In genomic region chr17:56896513-56897129, GRCm38 (mm10) we compare ENCODE assay signal across 15 mouse cellular contexts. TPM values are rescaled to one million over a fixed set of nuclear protein-coding genes. Genes with fewer than 3 reads are reported as not detected.
DNase-seq lines count a peak whose midpoint lies in the region; ATAC-seq and TF ChIP-seq lines count a peak whose summit lies in the region.
"Had no signal": no experiment of that assay in that cellular context is flagged by ENCODE, and none has a peak within 500 bp of the region (broad histone marks: within the 10 kb centered on the region; RNA-seq: fewer than 3 reads in every experiment).

No protein-coding gene starts in this region.

- H3K9ac ChIP-seq in forebrain, postnatal 0 days: no peak overlapping the region
- H3K9ac ChIP-seq in neural tube, embryonic 14.5 days (replicated peaks; ENCODE audit: low read depth, low read length): no peak overlapping the region
- H3K9ac ChIP-seq: embryonic facial prominence, embryonic 12.5 days; limb, embryonic 12.5 days; lung, embryonic 15.5 days had no signal

- no peaks in the 10 kb centered on the region for H3K9me3 ChIP-seq in forebrain, postnatal 0 days (ENCODE audit: low read length)
- H3K9me3 ChIP-seq in neural tube, embryonic 14.5 days (ENCODE audit: control insufficient read depth, low read length): no peaks in the 10 kb centered on the region
- H3K9me3 ChIP-seq in limb, embryonic 10.5 days (replicated peaks): no peaks in the 10 kb centered on the region
- H3K9me3 ChIP-seq: limb, embryonic 12.5 days; lung, embryonic 15.5 days had no signal

- no peaks in the 10 kb centered on the region for H3K27me3 ChIP-seq in forebrain, postnatal 0 days (ENCODE audit: insufficient read depth, low read length)
- H3K27me3 ChIP-seq in neural tube, embryonic 14.5 days (ENCODE audit: control insufficient read depth, insufficient read depth, low read length): no peaks in the 10 kb centered on the region
- H3K27me3 ChIP-seq in limb, embryonic 10.5 days (ENCODE audit: low read depth, poor library complexity, severe bottlenecking): no peaks in the 10 kb centered on the region
- H3K27me3 ChIP-seq: embryonic facial prominence, embryonic 12.5 days; limb, embryonic 12.5 days; lung, embryonic 15.5 days had no signal

- H3K4me1 ChIP-seq in forebrain, postnatal 0 days (ENCODE audit: insufficient read depth): peaks cover 5% of the 10 kb centered on the region; the same call in 1 of the 2 replicates
- peaks cover 22% of the 10 kb centered on the region for H3K4me1 ChIP-seq in neural tube, embryonic 14.5 days (ENCODE audit: control insufficient read depth, insufficient read depth, low read length)
- no peaks in the 10 kb centered on the region for H3K4me1 ChIP-seq in limb, embryonic 10.5 days
- H3K4me1 ChIP-seq: embryonic facial prominence, embryonic 12.5 days; limb, embryonic 12.5 days; lung, embryonic 15.5 days had no signal

- no peak overlapping the region for H3K4me2 ChIP-seq in forebrain, postnatal 0 days (ENCODE audit: low read depth)
- no peak overlapping the region for H3K4me2 ChIP-seq in neural tube, embryonic 14.5 days (ENCODE audit: low read depth, low read length)
- H3K4me2 ChIP-seq: embryonic facial prominence, embryonic 12.5 days; limb, embryonic 12.5 days; lung, embryonic 15.5 days had no signal

- H3K36me3 ChIP-seq in forebrain, postnatal 0 days (ENCODE audit: insufficient read depth): peaks cover 88% of the 10 kb centered on the region
- peaks cover 49% of the 10 kb centered on the region for H3K36me3 ChIP-seq in neural tube, embryonic 14.5 days (ENCODE audit: control insufficient read depth, insufficient read depth, low read length)
- peaks cover 100% of the 10 kb centered on the region for H3K36me3 ChIP-seq in limb, embryonic 10.5 days

- no peak overlapping the region for H3K4me3 ChIP-seq in forebrain, postnatal 0 days (ENCODE audit: low read depth, low read length)
- no peak overlapping the region for H3K4me3 ChIP-seq in neural tube, embryonic 14.5 days (ENCODE audit: low read depth, low read length)
- H3K4me3 ChIP-seq in limb, embryonic 10.5 days: no peak overlapping the region
- H3K4me3 ChIP-seq: embryonic facial prominence, embryonic 12.5 days; limb, embryonic 12.5 days; lung, embryonic 15.5 days; myocyte had no signal

- ATAC-seq in forebrain, postnatal 0 days: peak; percentile 85
- ATAC-seq in neural tube, embryonic 14.5 days (ENCODE audit: low read depth): peak; percentile 65

- DNase-seq in frontal cortex, postnatal 36 days (ENCODE audit: low spot score in 2 of 2): peak; percentile 36 to 54
- DNase-seq in frontal cortex, postnatal 25 days (ENCODE audit: low spot score in 2 of 2): no peak
- peak; percentile 74 for DNase-seq in forebrain, postnatal 0 days
- DNase-seq in layer of hippocampus, postnatal 25 days (ENCODE audit: extremely low spot score in 1 of 2, low spot score in 1 of 2): peak; percentile 22 to 34
- DNase-seq in limb, embryonic 10.5 days (ENCODE audit: low spot score): no peak
- DNase-seq in cerebellum, adult 9-10 months: no peak
- DNase-seq in gastrocnemius, adult 18-20 months (ENCODE audit: low spot score): no peak
- DNase-seq: adrenal gland, postnatal 36 days; heart, postnatal 36 days had no signal

- 53% methylated on average over 6 of the region's 6 CpGs for WGBS in forebrain, postnatal 0 days
- WGBS in neural tube, embryonic 14.5 days: 44% methylated on average over 6 of the region's 6 CpGs
- WGBS in limb, embryonic 10.5 days: 91% methylated on average over 6 of the region's 6 CpGs

- no peak for TF ChIP-seq CTCF in forebrain, postnatal 0 days (IDR thresholded peaks at IDR 0.05; ENCODE audit: low read depth)

- H3K27ac ChIP-seq in forebrain, postnatal 0 days (ENCODE audit: low read depth, low read length): peak overlapping the region; percentile 79
- H3K27ac ChIP-seq in neural tube, embryonic 14.5 days (ENCODE audit: low read depth, low read length): peak overlapping the region; percentile 31; the same call in 1 of the 2 replicates
- H3K27ac ChIP-seq in limb, embryonic 10.5 days: no peak overlapping the region
- H3K27ac ChIP-seq: embryonic facial prominence, embryonic 12.5 days; limb, embryonic 12.5 days; lung, embryonic 15.5 days had no signal

RNA-seq across cellular contexts. Expression of gene 1700061G19Rik, which starts 21.3 kb away (rescaled TPM):
- total RNA-seq in forebrain, postnatal 0 days (2014; rRNA removed): 0.14 TPM in 1 of 2 replicates, not detected in the other
- 0.15 and 0.48 TPM in 2 replicates for polyA plus RNA-seq in forebrain, postnatal 0 days (2015; fragmentation: Nextera tagmentation; extraction: Ambion mirVana)
- under 1 TPM; 0.10 to 0.14 TPM for total RNA-seq in layer of hippocampus, postnatal 25 days (2021)
- 0.50 and 0.56 TPM in 2 replicates for polyA plus RNA-seq in neural tube, embryonic 14.5 days (2014; fragmentation: Nextera tagmentation; extraction: Ambion mirVana)
- 0.50 and 0.73 TPM in 2 replicates for polyA plus RNA-seq in limb, embryonic 10.5 days (2016; fragmentation: Nextera tagmentation; extraction: Ambion mirVana)
- total RNA-seq in gastrocnemius, adult 18-20 months (2021): not detected
- total RNA-seq: gastrocnemius, postnatal 4 days; heart, postnatal 36 days had no signal

RNA-seq across cellular contexts. Expression of gene Acsbg2, which starts 22.4 kb away (rescaled TPM):
- not detected in 2 replicates for total RNA-seq in forebrain, postnatal 0 days (2014; rRNA removed)
- not detected in 2 replicates for polyA plus RNA-seq in forebrain, postnatal 0 days (2015; fragmentation: Nextera tagmentation; extraction: Ambion mirVana)
- not detected for total RNA-seq in layer of hippocampus, postnatal 25 days (2021)
- not detected in 2 replicates for polyA plus RNA-seq in neural tube, embryonic 14.5 days (2014; fragmentation: Nextera tagmentation; extraction: Ambion mirVana)
- polyA plus RNA-seq in limb, embryonic 10.5 days (2016; fragmentation: Nextera tagmentation; extraction: Ambion mirVana): not detected in 2 replicates
- not detected for total RNA-seq in gastrocnemius, adult 18-20 months (2021)
- total RNA-seq: gastrocnemius, postnatal 4 days; heart, postnatal 36 days had no signal
- polyA plus RNA-seq: embryonic facial prominence, embryonic 12.5 days; limb, embryonic 12.5 days; lung, embryonic 15.5 days; myocyte had no signal

RNA-seq across cellular contexts. Expression of gene Mllt1, which starts 38.6 kb away (rescaled TPM):
- 87.6 and 109 TPM in 2 replicates for total RNA-seq in forebrain, postnatal 0 days (2014; rRNA removed)
- 58.5 and 65.8 TPM in 2 replicates for polyA plus RNA-seq in forebrain, postnatal 0 days (2015; fragmentation: Nextera tagmentation; extraction: Ambion mirVana)
- total RNA-seq in layer of hippocampus, postnatal 25 days (2021): 10 to 100 TPM; 66.7 to 79.9 TPM
- 38.5 and 44.7 TPM in 2 replicates for polyA plus RNA-seq in neural tube, embryonic 14.5 days (2014; fragmentation: Nextera tagmentation; extraction: Ambion mirVana)
- 79.0 and 90.2 TPM in 2 replicates for polyA plus RNA-seq in limb, embryonic 10.5 days (2016; fragmentation: Nextera tagmentation; extraction: Ambion mirVana)
- total RNA-seq in gastrocnemius, adult 18-20 months (2021): 10 to 100 TPM; 22.0 to 22.2 TPM

Comparison
In these comparisons a context has a peak if more than half of its experiments do, and no peak if none do; other contexts are left out.
1. DNase-seq: peak in frontal cortex, postnatal 36 days (2 of 2), forebrain, postnatal 0 days (single experiment) and layer of hippocampus, postnatal 25 days (2 of 2); none in frontal cortex, postnatal 25 days (0 of 2), limb, embryonic 10.5 days (single experiment), cerebellum, adult 9-10 months (single experiment) and gastrocnemius, adult 18-20 months (single experiment).